Mouse (Mus musculus): Measurements from ENCODE around the gene Padi2. TPM values are rescaled to one million over a fixed set of nuclear protein-coding genes. Genes with fewer than 3 reads are reported as not detected.
A peak's percentile ranks its signal among the peaks of the same experiment; 100 is the strongest.

Gene Padi2
- total RNA-seq, 2 experiments from 2014 or later = 101 to 150 TPM

- intact Hi-C loops (cut with DNase I; ENCODE audit: low total_unique reads) = no loop called here
- DNase-seq = peak; percentile 81
Measured at GRCm38 (mm10) chr4:140879739-140880138, 26.4 kb upstream of the Padi2 start.

GRCm38 (mm10) chr4:140880207-140880606, 25.9 kb upstream of the Padi2 start:
- DNase-seq = no peak
- intact Hi-C loops (cut with DNase I; ENCODE audit: low total_unique reads) = no loop called here

DNA sequence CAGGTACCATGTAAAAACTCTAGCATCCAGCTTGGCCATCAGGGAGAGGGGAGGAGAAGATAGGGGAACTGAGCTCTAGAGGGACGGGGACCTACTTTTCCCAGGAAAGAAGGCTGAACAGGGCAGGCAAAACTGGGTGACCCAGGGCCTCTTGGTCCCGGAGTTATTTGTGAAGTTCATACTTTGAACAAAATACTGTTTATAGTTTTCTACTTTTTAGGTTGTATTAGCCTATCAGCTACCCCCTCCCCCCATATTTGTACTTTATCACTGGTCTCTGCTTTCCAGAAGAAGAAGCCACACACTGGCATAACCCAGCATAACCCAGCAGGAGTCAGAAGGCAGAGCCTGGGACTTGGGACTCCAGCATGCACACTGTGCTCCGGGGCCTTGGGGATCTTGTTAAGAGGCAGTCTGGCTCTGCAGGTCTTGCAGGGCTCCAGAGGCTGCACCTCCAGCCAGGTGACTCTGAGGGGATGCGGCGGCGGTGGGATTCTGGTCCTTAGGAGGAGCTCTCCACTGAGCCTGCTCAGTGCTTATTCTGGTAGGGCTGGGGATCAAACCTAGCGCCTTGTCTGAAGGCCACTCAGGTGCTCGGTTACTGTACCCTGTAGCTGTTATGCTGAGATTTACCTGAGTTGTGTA, 25.0 kb upstream of the Padi2 start:
- intact Hi-C loops (cut with DNase I; ENCODE audit: low total_unique reads) = no loop called here
- DNase-seq = no peak

DNA sequence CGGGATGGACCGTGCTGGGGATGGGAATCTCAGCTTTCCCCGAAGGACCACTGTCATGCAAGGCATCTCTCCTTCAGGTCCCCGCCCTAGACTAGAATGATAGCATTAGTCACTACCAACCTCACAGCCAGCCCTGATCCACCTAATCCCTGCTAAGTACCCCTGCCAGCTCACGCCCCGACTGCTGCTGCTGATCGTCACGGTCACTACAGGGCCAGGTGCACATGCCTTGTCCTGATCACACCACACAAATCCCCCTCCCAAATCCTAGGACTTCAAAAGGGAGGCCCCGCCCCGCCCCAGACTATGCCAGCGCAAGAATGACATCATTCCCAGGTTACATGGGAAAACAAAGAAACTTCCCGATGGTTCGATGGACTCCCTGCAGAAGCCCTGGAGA, 24.4 kb upstream of the Padi2 start:
- peak; percentile 41 for DNase-seq
- intact Hi-C loops (cut with DNase I; ENCODE audit: low total_unique reads) = no loop called here

DNA sequence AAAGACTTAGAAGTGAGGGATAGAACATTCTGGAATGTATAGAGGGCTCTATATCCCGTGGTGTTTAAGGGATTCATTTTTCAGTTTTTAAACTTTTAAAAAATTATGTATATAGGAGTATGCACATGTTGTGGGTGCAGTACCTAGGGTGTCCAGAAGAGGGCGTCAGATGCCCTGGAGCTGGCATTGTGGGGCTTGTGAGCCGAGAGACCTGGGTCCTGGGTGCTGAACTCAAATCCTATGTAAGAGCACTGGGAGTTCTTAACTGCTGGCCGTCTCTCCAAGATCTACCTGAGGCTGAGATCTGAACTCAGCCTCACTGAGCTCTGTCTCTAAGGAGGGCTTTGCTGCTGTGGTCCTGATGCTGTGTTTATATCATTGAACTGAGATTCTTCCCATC, 23.8 kb upstream of the Padi2 start:
- DNase-seq = no peak
- intact Hi-C loops (cut with DNase I; ENCODE audit: low total_unique reads) = no loop called here

DNA sequence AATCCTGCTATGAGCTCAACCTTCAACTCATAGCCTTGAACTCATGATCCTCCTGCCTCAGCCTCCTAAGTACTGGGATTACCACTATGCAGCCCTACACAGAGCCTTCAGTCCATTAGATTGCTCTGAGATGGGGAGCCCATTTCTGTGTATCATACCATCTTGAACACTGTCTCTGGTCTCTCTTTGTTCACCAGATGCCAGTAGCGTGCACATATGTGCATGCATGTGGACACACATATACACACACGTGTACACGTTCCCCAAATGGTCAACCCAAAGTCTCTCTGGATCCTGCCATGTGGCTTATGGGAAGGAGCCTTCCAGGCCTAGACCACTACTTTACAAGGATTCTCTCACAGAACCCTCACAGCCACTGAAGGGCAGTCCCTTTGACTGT, 23.2 kb upstream of the Padi2 start:
- DNase-seq = no peak
- intact Hi-C loops (cut with DNase I; ENCODE audit: low total_unique reads) = no loop called here

- DNase-seq = peak; percentile 64
Measured at GRCm38 (mm10) chr4:140883852-140884251, 22.3 kb upstream of the Padi2 start.

GRCm38 (mm10) chr4:140891525-140892162, 14.5 kb upstream of the Padi2 start:
- intact Hi-C loops (cut with DNase I; ENCODE audit: low total_unique reads) = no loop called here
- DNase-seq = no peak

More at GRCm38 (mm10) chr4:140883852-140884251, 22.3 kb upstream of the Padi2 start:
- intact Hi-C loops (cut with DNase I; ENCODE audit: low total_unique reads) = no loop called here

DNA sequence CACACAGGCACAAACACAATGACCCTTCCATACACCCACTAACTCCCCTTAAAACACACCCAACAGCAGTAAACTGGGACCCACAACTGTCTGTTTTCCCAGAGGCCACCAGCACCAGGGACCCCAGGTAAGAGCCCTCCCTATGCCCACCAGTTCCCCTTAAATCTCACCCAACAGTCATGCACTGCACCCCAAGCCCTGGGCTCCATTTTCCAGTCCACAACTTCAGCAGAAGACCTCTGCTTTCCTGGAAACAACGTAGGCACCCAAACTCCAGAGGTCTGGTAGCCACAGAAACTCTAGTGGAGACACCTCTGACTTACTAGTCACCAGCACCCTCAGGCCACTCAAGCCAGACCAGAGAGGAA, 14.0 kb upstream of the Padi2 start:
- DNase-seq = no peak

DNA sequence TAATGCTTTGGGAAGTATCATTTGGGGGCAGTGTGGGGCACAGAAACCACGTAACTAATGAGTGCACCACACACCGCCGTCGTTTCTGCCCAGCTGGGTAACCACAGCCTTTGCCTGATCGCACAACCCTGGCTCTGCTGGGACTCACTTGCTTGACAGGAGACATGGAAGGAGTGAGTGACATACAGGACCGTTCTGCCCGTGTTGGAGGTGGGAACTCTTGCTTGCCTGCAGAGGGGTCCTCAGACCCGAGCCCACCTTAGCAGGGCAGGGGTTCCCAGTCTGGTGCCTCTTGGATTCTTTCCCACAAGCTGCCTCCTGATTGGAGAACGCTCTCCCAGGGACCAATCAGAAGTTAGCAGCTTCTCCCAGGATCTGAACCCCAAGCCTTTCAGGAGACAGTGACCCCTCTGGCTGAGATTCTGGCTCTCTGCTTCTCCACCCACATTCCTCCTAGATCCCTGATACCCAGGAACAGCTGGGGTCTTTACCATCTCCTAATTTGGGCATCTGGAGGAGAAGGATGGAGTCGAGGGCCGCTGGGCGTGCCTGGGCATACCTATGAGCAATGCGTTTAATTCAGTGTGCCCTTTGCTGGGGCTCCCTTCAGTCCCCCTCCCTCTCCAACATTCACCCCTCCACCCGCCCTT, 1.2 kb upstream of the Padi2 start:
- DNase-seq = no peak
- intact Hi-C loops (cut with DNase I; ENCODE audit: low total_unique reads) = loop anchor here (5.0 kb wide), 2 partner anchors 52 to 83 kb away; no protein-coding TSS in a partner anchor

More for the DNA sequence above, 14.0 kb upstream of the Padi2 start:
- intact Hi-C loops (cut with DNase I; ENCODE audit: low total_unique reads) = no loop called here

GRCm38 (mm10) chr4:140905426-140905871, 695 bp upstream of the Padi2 start:
- no peak for DNase-seq
- intact Hi-C loops (cut with DNase I; ENCODE audit: low total_unique reads) = no loop called here

GRCm38 (mm10) chr4:140906827-140907280, 710 bp downstream of the Padi2 start:
- DNase-seq = no peak
- intact Hi-C loops (cut with DNase I; ENCODE audit: low total_unique reads) = no loop called here

- intact Hi-C loops (cut with DNase I; ENCODE audit: low total_unique reads) = no loop called here
- no peak for DNase-seq
Measured at GRCm38 (mm10) chr4:140907306-140908024, 1.3 kb downstream of the Padi2 start.

- DNase-seq = no peak
- intact Hi-C loops (cut with DNase I; ENCODE audit: low total_unique reads) = no loop called here
Measured at GRCm38 (mm10) chr4:140908627-140909026, 2.5 kb downstream of the Padi2 start.

GRCm38 (mm10) chr4:140909536-140909935, 3.4 kb downstream of the Padi2 start:
- no peak for DNase-seq
- intact Hi-C loops (cut with DNase I; ENCODE audit: low total_unique reads) = no loop called here

DNA sequence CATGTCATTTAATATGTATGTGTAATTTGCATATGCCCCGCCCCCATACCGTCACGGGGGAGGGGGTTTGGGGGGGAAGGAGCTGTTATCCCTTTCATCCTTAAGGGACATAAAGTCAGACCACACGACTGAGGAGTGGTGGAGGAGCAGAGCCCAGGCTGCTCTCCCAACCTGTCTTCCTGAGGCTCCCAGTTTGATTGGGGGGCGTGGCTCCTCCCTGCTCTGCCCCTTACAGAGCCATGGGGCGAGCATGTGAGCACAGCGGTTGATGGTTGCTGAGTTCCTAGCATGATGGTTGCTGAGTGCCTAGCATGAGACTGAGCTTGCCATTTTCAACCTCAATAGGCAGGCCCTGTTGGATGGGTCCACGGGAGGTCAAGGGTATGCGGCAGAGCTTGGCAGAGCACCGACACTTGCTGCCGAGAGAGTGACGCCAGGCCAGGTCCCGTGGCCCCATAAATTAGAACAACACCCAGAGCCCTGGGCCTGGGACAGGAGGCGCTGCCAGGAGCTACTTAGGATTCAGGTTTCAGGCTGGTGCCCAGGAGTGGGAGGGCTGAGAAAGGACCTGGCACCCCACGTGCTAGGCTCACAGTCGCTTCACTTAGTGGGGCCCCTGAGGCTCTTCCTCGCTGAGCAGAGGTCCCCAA, 4.6 kb downstream of the Padi2 start:
- intact Hi-C loops (cut with DNase I; ENCODE audit: low total_unique reads) = no loop called here
- peak; percentile 77 for DNase-seq

- intact Hi-C loops (cut with DNase I; ENCODE audit: low total_unique reads) = no loop called here
- DNase-seq = no peak
Measured at GRCm38 (mm10) chr4:140911416-140911815, 5.3 kb downstream of the Padi2 start.

GRCm38 (mm10) chr4:140912271-140912833, 6.2 kb downstream of the Padi2 start:
- intact Hi-C loops (cut with DNase I; ENCODE audit: low total_unique reads) = no loop called here
- no peak for DNase-seq

DNA sequence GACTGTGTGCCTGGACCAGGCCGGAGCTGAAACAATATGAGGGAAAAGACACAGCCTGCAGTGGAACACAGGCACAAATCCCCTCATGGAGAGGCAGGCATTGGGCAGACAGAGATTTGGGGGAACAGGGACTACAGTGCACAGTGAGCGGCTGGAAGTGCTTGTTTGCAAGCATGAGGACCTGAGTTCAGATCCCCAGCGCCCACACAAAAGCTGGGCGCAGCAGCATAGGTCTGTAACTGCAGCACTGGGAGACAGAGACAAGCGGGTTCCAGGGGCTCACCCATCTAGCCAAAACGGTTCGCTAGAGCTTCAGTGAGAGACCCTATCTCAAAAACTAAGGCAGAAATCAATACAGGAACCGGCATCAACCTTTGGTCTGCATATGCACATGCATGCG, 7.4 kb downstream of the Padi2 start:
- intact Hi-C loops (cut with DNase I; ENCODE audit: low total_unique reads) = no loop called here
- no peak for DNase-seq

Data from gastrocnemius, postnatal 14 days (tissue).